In genomic region chr1:92259715-92260392, GRCm38 (mm10) we compare ENCODE assay signal across 19 mouse cellular contexts.
DNase-seq lines count a peak whose midpoint lies in the region; ATAC-seq and TF ChIP-seq lines count a peak whose summit lies in the region.
"Had no signal": no experiment of that assay in that cellular context is flagged by ENCODE, and none has a peak within 500 bp of the region (broad histone marks: within the 10 kb centered on the region; RNA-seq: fewer than 3 reads in every experiment).

No protein-coding gene starts in this region.

- no peaks in the 10 kb centered on the region for H3K27me3 ChIP-seq in forebrain, postnatal 0 days (ENCODE audit: insufficient read depth, low read length)
- H3K27me3 ChIP-seq in hindbrain, postnatal 0 days (ENCODE audit: insufficient read depth, low read length): no peaks in the 10 kb centered on the region
- H3K27me3 ChIP-seq in midbrain, embryonic 16.5 days (ENCODE audit: control insufficient read depth, insufficient read depth, low read depth, low read length): no peaks in the 10 kb centered on the region
- H3K27me3 ChIP-seq: limb, embryonic 13.5 days had no signal

- no peak for TF ChIP-seq POLR2A in brain, embryonic 14.5 days (IDR thresholded peaks at IDR 0.05; ENCODE audit: borderline replicate concordance, extremely low read depth, insufficient read depth, insufficient read length, poor library complexity, severe bottlenecking)

- H3K4me2 ChIP-seq in forebrain, postnatal 0 days (ENCODE audit: low read depth): no peak overlapping the region
- no peak overlapping the region for H3K4me2 ChIP-seq in hindbrain, postnatal 0 days (ENCODE audit: low read depth, low read length)
- no peak overlapping the region for H3K4me2 ChIP-seq in midbrain, embryonic 16.5 days (ENCODE audit: low read length)
- H3K4me2 ChIP-seq: limb, embryonic 13.5 days had no signal

- intact Hi-C loops in gastrocnemius, adult 2 months (cut with DNase I): loop anchor here (10.0 kb wide), 2 partner anchors 195 to 285 kb away; no protein-coding TSS in a partner anchor

- ATAC-seq in forebrain, postnatal 0 days: peak; percentile 60
- peak; percentile 43; the same call in 1 of the 2 replicates for ATAC-seq in hindbrain, postnatal 0 days
- ATAC-seq in midbrain, embryonic 16.5 days: peak; percentile 66
- ATAC-seq in megakaryocyte progenitor cell, adult 5-6 weeks (replicated peaks; ENCODE audit: poor library complexity): no peak

- H3K27ac ChIP-seq in forebrain, postnatal 0 days (ENCODE audit: low read depth, low read length): no peak overlapping the region
- no peak overlapping the region for H3K27ac ChIP-seq in hindbrain, postnatal 0 days
- H3K27ac ChIP-seq in midbrain, embryonic 16.5 days (ENCODE audit: low read length): peak overlapping the region; percentile 23; the same call in 1 of the 2 replicates
- H3K27ac ChIP-seq in gastrocnemius, adult 2 months: no peak overlapping the region
- H3K27ac ChIP-seq: embryonic facial prominence, embryonic 10.5 days; limb, embryonic 13.5 days; liver, embryonic 14.5 days had no signal

- no peaks in the 10 kb centered on the region for H3K9me3 ChIP-seq in forebrain, postnatal 0 days (ENCODE audit: low read length)
- no peaks in the 10 kb centered on the region for H3K9me3 ChIP-seq in hindbrain, postnatal 0 days (ENCODE audit: low read length)
- no peaks in the 10 kb centered on the region for H3K9me3 ChIP-seq in midbrain, embryonic 16.5 days (replicated peaks; ENCODE audit: control insufficient read depth, low read length, poor library complexity, severe bottlenecking)
- H3K9me3 ChIP-seq: embryonic facial prominence, embryonic 10.5 days; limb, embryonic 13.5 days had no signal

- H3K4me3 ChIP-seq in forebrain, postnatal 0 days (ENCODE audit: low read depth, low read length): no peak overlapping the region
- no peak overlapping the region for H3K4me3 ChIP-seq in hindbrain, postnatal 0 days (ENCODE audit: low read length)
- no peak overlapping the region for H3K4me3 ChIP-seq in midbrain, embryonic 16.5 days (ENCODE audit: low read depth, low read length)
- H3K4me3 ChIP-seq in gastrocnemius, adult 2 months: no peak overlapping the region
- H3K4me3 ChIP-seq: embryonic facial prominence, embryonic 10.5 days; limb, embryonic 13.5 days; megakaryocyte, embryonic 14.5 days had no signal

- DNase-seq in brain, embryonic 14.5 days (ENCODE audit: low read depth): peak; percentile 62
- DNase-seq in forebrain, postnatal 0 days: peak; percentile 25
- DNase-seq in hindbrain, postnatal 0 days (ENCODE audit: low spot score): peak; percentile 30
- DNase-seq in heart, adult 18-20 months: no peak
- no peak for DNase-seq in gastrocnemius, adult 2 months
- no peak for DNase-seq in urinary bladder, postnatal 14 days (ENCODE audit: low spot score)
- DNase-seq: adrenal gland, adult 2 months; cerebellum, adult 11-12 months; cerebellum, postnatal 25 days; kidney, adult 8-10 months; kidney, postnatal 25 days; right cerebral cortex, postnatal 4 days; thymus, postnatal 36 days had no signal

- WGBS in forebrain, postnatal 0 days: 65% methylated on average over 23 of the region's 23 CpGs
- WGBS in hindbrain, postnatal 0 days: 56% methylated on average over 23 of the region's 23 CpGs
- 57% methylated on average over 23 of the region's 23 CpGs for WGBS in midbrain, embryonic 16.5 days

- no peak overlapping the region for H3K9ac ChIP-seq in forebrain, postnatal 0 days
- H3K9ac ChIP-seq in hindbrain, postnatal 0 days (replicated peaks; ENCODE audit: low read length): no peak overlapping the region
- 0 out of 2 replicates have a peak overlapping the region, but pooled peaks have one; percentile 17 for H3K9ac ChIP-seq in midbrain, embryonic 16.5 days (ENCODE audit: low read depth, low read length)
- H3K9ac ChIP-seq: limb, embryonic 13.5 days; liver, embryonic 14.5 days had no signal

- no peaks in the 10 kb centered on the region for H3K36me3 ChIP-seq in forebrain, postnatal 0 days (ENCODE audit: insufficient read depth)
- H3K36me3 ChIP-seq in hindbrain, postnatal 0 days (ENCODE audit: insufficient read depth, low read length): no peaks in the 10 kb centered on the region
- no peaks in the 10 kb centered on the region for H3K36me3 ChIP-seq in midbrain, embryonic 16.5 days (ENCODE audit: control insufficient read depth, insufficient read depth, low read length)
- H3K36me3 ChIP-seq: embryonic facial prominence, embryonic 10.5 days; limb, embryonic 13.5 days had no signal

- no peak for TF ChIP-seq CTCF in brain, embryonic 14.5 days (IDR thresholded peaks at IDR 0.05; ENCODE audit: borderline replicate concordance, extremely low read depth, insufficient read depth, insufficient read length)
- no peak for TF ChIP-seq CTCF in forebrain, postnatal 0 days (IDR thresholded peaks at IDR 0.05; ENCODE audit: low read depth)
- no peak for TF ChIP-seq CTCF in hindbrain, postnatal 0 days (IDR thresholded peaks at IDR 0.05; ENCODE audit: low read depth)
- no peak for TF ChIP-seq CTCF in gastrocnemius, adult 2 months (IDR thresholded peaks at IDR 0.05)

- H3K4me1 ChIP-seq in forebrain, postnatal 0 days (ENCODE audit: insufficient read depth): no peaks in the 10 kb centered on the region
- H3K4me1 ChIP-seq in hindbrain, postnatal 0 days (ENCODE audit: insufficient read depth, low read length): peaks cover 8% of the 10 kb centered on the region
- H3K4me1 ChIP-seq in midbrain, embryonic 16.5 days (ENCODE audit: control insufficient read depth, insufficient read depth, low read length): 0 out of 2 replicates have a peak, but pooled peaks cover 4% of the 10 kb centered on the region
- H3K4me1 ChIP-seq: megakaryocyte, embryonic 14.5 days had no signal

Comparison
In these comparisons a context has a peak if more than half of its experiments do, and no peak if none do; other contexts are left out.
1. DNase-seq: peak in brain, embryonic 14.5 days (single experiment), forebrain, postnatal 0 days (single experiment) and hindbrain, postnatal 0 days (single experiment); none in heart, adult 18-20 months (0 of 2), gastrocnemius, adult 2 months (single experiment) and urinary bladder, postnatal 14 days (single experiment).